In the genomic region with DNA sequence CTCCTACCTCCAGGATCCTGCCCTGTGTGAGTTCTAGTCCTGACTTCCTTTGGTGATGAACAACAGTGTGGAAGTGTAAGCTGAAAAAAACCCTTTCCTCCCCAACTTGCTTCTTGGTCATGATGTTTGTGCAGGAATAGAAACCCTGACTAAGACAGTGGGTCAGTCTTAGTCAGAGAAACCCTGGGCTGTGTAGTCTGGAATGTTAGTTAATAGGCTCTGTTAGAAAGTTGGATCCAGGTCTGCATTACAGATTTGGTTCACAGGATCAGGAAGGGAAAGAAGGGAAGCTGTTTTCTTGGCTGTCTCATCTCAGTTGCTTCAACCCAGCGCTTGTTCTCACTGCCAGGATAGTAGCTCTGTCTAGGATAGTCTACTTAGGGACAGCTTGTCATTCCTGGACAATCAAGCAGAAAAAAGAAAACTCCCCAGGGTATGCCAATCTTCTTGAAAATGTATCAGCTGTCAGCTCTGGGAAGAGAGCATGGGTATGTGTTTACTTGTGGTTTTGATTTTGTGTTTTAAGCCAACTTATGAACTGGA, we compare ENCODE assay signal across 12 mouse cellular contexts.
"Had no signal": no experiment of that assay in that cellular context is flagged by ENCODE, and none has a peak within 500 bp of the region (broad histone marks: within the 10 kb centered on the region; RNA-seq: fewer than 3 reads in every experiment).

No protein-coding gene starts in this region.

- H3K9me3 ChIP-seq: limb, embryonic 15.5 days; liver, embryonic 12.5 days; lung, embryonic 15.5 days; midbrain, embryonic 13.5 days; neural tube, embryonic 15.5 days had no signal

- H3K36me3 ChIP-seq: limb, embryonic 15.5 days; liver, embryonic 12.5 days; lung, embryonic 15.5 days; midbrain, embryonic 13.5 days; neural tube, embryonic 15.5 days had no signal

- H3K9ac ChIP-seq: limb, embryonic 15.5 days; liver, embryonic 12.5 days; lung, embryonic 15.5 days; midbrain, embryonic 13.5 days; neural tube, embryonic 15.5 days had no signal

- ATAC-seq: liver, embryonic 12.5 days; midbrain, embryonic 13.5 days had no signal

- H3K4me1 ChIP-seq: limb, embryonic 15.5 days; liver, embryonic 12.5 days; lung, embryonic 15.5 days; midbrain, embryonic 13.5 days; neural tube, embryonic 15.5 days had no signal

- H3K27me3 ChIP-seq: limb, embryonic 15.5 days; liver, embryonic 12.5 days; lung, embryonic 15.5 days; midbrain, embryonic 13.5 days; neural tube, embryonic 15.5 days had no signal

- H3K4me2 ChIP-seq: limb, embryonic 15.5 days; liver, embryonic 12.5 days; lung, embryonic 15.5 days; midbrain, embryonic 13.5 days; neural tube, embryonic 15.5 days had no signal

- DNase-seq: kidney, postnatal 10 days; kidney, postnatal 4 days; lung, postnatal 36 days; right cerebral cortex, adult 18-20 months; right cerebral cortex, postnatal 25 days; thymus, postnatal 36 days had no signal

- H3K4me3 ChIP-seq: layer of hippocampus, adult 2 months; limb, embryonic 15.5 days; liver, embryonic 12.5 days; lung, embryonic 15.5 days; midbrain, embryonic 13.5 days; neural tube, embryonic 15.5 days had no signal

- H3K27ac ChIP-seq: layer of hippocampus, adult 2 months; limb, embryonic 15.5 days; liver, embryonic 12.5 days; lung, embryonic 15.5 days; midbrain, embryonic 13.5 days; neural tube, embryonic 15.5 days had no signal
